Mouse (Mus musculus) left cerebral cortex, adult 18-20 months (tissue): ENCODE results near the gene Epha7. TPM values are rescaled to one million over a fixed set of nuclear protein-coding genes. Genes with fewer than 3 reads are reported as not detected.
A peak's percentile ranks its signal among the peaks of the same experiment; 100 is the strongest.

Source experiments
- DNase-seq, 2 experiments: peaks; one replicate each; pipeline ENCODE4 v3.0.0; 2021 to 2022; ENCODE audit warnings: low spot score in 2 of 2, mixed read lengths in 1 of 2
- total RNA-seq, 2 experiments: library from RNA; stranded (reverse); gene quantifications; 2 replicates each; pipeline ENCODE4 v1.2.3; 2021

Gene Epha7
- total RNA-seq, 2 experiments from 2014 or later, result 76.5 to 82.0 TPM

- no peak for DNase-seq
Observed at GRCm38 (mm10) chr4:28899373-28899772, 86.4 kb downstream of the Epha7 start.

GRCm38 (mm10) chr4:28899783-28900182 is 86.9 kb downstream of the Epha7 start:
- no peak for DNase-seq

GRCm38 (mm10) chr4:28901496-28901895 is 88.6 kb downstream of the Epha7 start:
- DNase-seq, result no peak

GRCm38 (mm10) chr4:28902004-28902704 is 89.2 kb downstream of the Epha7 start:
- DNase-seq, result no peak

- no peak for DNase-seq
Observed at GRCm38 (mm10) chr4:28906985-28907384, 94.1 kb downstream of the Epha7 start.

- no peak for DNase-seq
Observed at GRCm38 (mm10) chr4:28910127-28910526, 97.2 kb downstream of the Epha7 start.

- no peak for DNase-seq
Observed at GRCm38 (mm10) chr4:28912028-28912427, 99.1 kb downstream of the Epha7 start.

GRCm38 (mm10) chr4:28913613-28914012 is 100.7 kb downstream of the Epha7 start:
- no peak for DNase-seq

GRCm38 (mm10) chr4:28920645-28921044 is 107.7 kb downstream of the Epha7 start:
- no peak for DNase-seq

GRCm38 (mm10) chr4:28926072-28926471 is 113.1 kb downstream of the Epha7 start:
- DNase-seq, result no peak

GRCm38 (mm10) chr4:28933431-28933830 is 120.5 kb downstream of the Epha7 start:
- no peak for DNase-seq

- no peak for DNase-seq
Observed at GRCm38 (mm10) chr4:28934802-28935201, 121.9 kb downstream of the Epha7 start.

GRCm38 (mm10) chr4:28935567-28935966 is 122.6 kb downstream of the Epha7 start:
- no peak for DNase-seq

- no peak for DNase-seq
Observed at GRCm38 (mm10) chr4:28940710-28941109, 127.8 kb downstream of the Epha7 start.

GRCm38 (mm10) chr4:28944237-28944636 is 131.3 kb downstream of the Epha7 start:
- no peak for DNase-seq

- DNase-seq, result no peak
Observed at GRCm38 (mm10) chr4:28960889-28961560, 148.1 kb downstream of the Epha7 start.

- no peak for DNase-seq
Observed at GRCm38 (mm10) chr4:28967584-28968315, 154.8 kb downstream of the Epha7 start.

- no peak for DNase-seq
Observed at GRCm38 (mm10) chr4:28998462-28999286, 185.7 kb downstream of the Epha7 start.

- DNase-seq, result peak; percentile 3 to 9
Observed at GRCm38 (mm10) chr4:28999287-28999595, 186.3 kb downstream of the Epha7 start.

- DNase-seq, result no peak
Observed at GRCm38 (mm10) chr4:29010333-29010732, 197.4 kb downstream of the Epha7 start.
